Mouse (Mus musculus) bone marrow macrophage, adult 2 months (primary cell): Measurements from ENCODE around the gene Adcy6.

Experiments used
- CTCF ChIP-seq: IDR thresholded peaks from 2 replicates; pipeline ENCODE4 v1.5.1; 2012; ENCODE audit warnings: low read depth, mild to moderate bottlenecking, low read length, moderate library complexity
- POLR2A ChIP-seq: IDR thresholded peaks from 2 replicates; pipeline ENCODE4 v1.6.1; 2012; ENCODE audit warnings: mild to moderate bottlenecking, low read depth, low read length, borderline replicate concordance

DNA sequence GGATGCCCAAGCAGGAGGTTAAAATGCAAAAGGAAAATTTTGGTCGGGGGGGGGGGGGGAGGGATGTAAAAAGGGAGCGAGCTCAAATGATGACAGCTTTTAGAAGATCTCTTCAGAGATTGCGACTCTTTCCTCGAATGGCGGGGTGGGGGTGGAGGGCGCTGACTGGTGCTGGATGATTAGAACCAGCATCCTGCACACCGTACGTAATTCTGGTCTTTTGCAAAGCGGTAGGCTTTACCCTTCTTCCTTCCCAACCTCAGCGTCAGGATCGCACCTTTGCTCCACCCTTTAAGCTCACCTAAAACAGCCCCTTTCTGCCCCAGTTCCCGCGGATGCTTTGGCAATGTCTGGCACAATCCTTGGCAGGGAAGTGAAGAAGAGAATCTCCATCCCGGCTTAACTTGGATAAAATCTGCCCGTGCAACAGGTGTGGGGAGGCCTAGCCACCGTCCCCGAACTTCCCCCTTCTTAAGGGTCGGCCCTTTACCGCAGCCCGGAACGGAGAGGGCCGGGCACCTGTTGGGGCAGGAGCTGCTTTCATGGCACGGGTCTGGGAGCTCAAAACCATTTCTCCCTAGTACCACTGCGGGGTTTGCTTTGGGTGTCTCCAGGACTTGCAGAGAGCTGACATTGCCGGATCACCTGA lies 24.1 kb upstream of the Adcy6 start:
- no peak for TF ChIP-seq POLR2A
- no peak for TF ChIP-seq CTCF
